Mouse (Mus musculus): Measurements from ENCODE around the gene Tctex1d4. TPM values are rescaled to one million over a fixed set of nuclear protein-coding genes. Genes with fewer than 3 reads are reported as not detected.

Tctex1d4 gene
- polyA plus RNA-seq, 1 experiment from 2014 or later: 0.35 TPM

DNA sequence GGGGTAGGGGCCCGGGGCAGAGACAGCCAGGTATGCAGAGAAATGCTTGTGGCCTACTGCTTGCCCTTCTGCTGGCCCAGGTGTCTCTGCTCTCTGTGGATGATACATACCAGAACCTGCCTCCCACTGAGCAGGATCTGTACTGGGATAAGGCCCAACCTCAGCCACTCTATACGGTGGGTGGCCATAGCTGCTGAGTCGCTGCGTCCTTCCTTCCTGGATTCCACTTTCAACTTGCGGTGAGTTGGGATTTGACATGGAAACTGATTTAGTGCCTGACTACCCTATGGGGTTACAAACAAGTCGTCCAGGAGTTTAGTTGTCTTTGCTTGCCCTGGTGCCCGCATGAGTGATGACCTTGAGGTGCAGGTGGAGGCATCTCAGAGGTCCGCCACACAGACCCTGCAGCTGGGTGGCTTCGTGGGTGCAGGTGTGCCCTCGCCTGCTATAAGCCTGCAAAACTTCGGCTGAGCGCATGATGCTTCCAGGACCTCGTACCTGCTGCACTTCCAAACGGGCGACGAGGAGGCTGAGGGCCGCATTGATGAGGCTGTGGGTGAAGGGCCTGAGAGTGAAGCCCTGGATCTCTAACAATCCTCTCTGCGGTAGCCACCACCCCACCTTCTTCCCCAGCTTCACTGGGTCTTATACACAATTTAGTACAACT is 21.6 kb downstream of the Tctex1d4 start:
- Histone ChIP-seq H3K9ac (replicated peaks; ENCODE audit: low read depth, low read length) (no peak overlapping the region), H3K9me3 (ENCODE audit: control insufficient read depth, low read length) (no peaks in the 10 kb centered on the region), H3K27me3 (replicated peaks; ENCODE audit: control insufficient read depth, insufficient read depth, low read length) (no peaks in the 10 kb centered on the region), H3K4me3 (replicated peaks; ENCODE audit: low read length) (no peak overlapping the region), H3K4me2 (ENCODE audit: low read length) (no peak overlapping the region), H3K27ac (ENCODE audit: low read length) (no peak overlapping the region), H3K4me1 (replicated peaks; ENCODE audit: control insufficient read depth, insufficient read depth, low read length) (no peaks in the 10 kb centered on the region), H3K36me3 (ENCODE audit: control insufficient read depth, insufficient read depth) (peaks cover 26% of the 10 kb centered on the region)
- WGBS: 87% methylated on average over 18 of the region's 18 CpGs
- ATAC-seq: no peak; the same call in 1 of the 2 replicates

- ATAC-seq: peak; percentile 24; the same call in 1 of the 2 replicates
- Histone ChIP-seq H3K4me3 (replicated peaks; ENCODE audit: low read length) (no peak overlapping the region), H3K27ac (ENCODE audit: low read length) (no peak overlapping the region), H3K4me2 (ENCODE audit: low read length) (no peak overlapping the region), H3K36me3 (ENCODE audit: control insufficient read depth, insufficient read depth) (peaks cover 32% of the 10 kb centered on the region), H3K4me1 (replicated peaks; ENCODE audit: control insufficient read depth, insufficient read depth, low read length) (no peaks in the 10 kb centered on the region), H3K9ac (replicated peaks; ENCODE audit: low read depth, low read length) (no peak overlapping the region), H3K27me3 (replicated peaks; ENCODE audit: control insufficient read depth, insufficient read depth, low read length) (no peaks in the 10 kb centered on the region), H3K9me3 (ENCODE audit: control insufficient read depth, low read length) (no peaks in the 10 kb centered on the region)
- WGBS: 66% methylated on average over 24 of the region's 24 CpGs
Observed at GRCm38 (mm10) chr4:117148815-117149214, 22.2 kb downstream of the Tctex1d4 start.

- Histone ChIP-seq H3K4me2 (ENCODE audit: low read length) (no peak overlapping the region), H3K9ac (replicated peaks; ENCODE audit: low read depth, low read length) (no peak overlapping the region), H3K27ac (ENCODE audit: low read length) (no peak overlapping the region), H3K27me3 (replicated peaks; ENCODE audit: control insufficient read depth, insufficient read depth, low read length) (no peaks in the 10 kb centered on the region), H3K9me3 (ENCODE audit: control insufficient read depth, low read length) (no peaks in the 10 kb centered on the region), H3K4me1 (replicated peaks; ENCODE audit: control insufficient read depth, insufficient read depth, low read length) (peaks cover 5% of the 10 kb centered on the region; the same call in 1 of the 2 replicates), H3K4me3 (replicated peaks; ENCODE audit: low read length) (no peak overlapping the region), H3K36me3 (ENCODE audit: control insufficient read depth, insufficient read depth) (peaks cover 35% of the 10 kb centered on the region)
- ATAC-seq: no peak
- WGBS: 83% methylated on average over 6 of the region's 6 CpGs
Observed at GRCm38 (mm10) chr4:117149291-117150211, 23.0 kb downstream of the Tctex1d4 start.

DNA sequence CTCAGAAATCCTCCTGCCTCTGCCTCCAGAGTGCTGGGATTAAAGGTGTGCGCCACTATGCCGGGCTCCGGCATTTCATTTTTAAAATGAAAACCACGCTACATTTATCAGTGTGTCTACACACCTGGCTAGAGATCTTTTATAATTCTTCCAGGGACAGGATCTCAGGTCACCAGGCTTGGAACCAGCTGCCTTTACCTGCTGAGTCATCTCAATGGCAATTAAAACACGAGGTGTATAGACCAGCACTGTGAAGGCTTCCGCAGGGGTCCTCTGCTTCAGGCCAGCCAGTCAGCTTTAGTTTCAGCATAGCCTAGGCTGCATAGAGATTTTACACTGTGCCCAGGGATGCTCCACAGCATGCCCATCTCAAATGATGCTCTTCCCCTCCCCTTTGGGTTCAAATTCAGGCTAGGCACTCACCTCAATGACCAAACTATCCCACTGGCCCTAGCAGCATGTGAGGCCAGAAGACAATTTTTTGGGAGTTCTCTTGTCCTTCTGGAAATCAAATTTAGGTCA is 23.7 kb downstream of the Tctex1d4 start:
- WGBS: 88% methylated on average over 6 of the region's 6 CpGs
- H3K4me1 ChIP-seq (replicated peaks; ENCODE audit: control insufficient read depth, insufficient read depth, low read length): peaks cover 11% of the 10 kb centered on the region; the same call in 1 of the 2 replicates
- H3K9me3 ChIP-seq (ENCODE audit: control insufficient read depth, low read length): no peaks in the 10 kb centered on the region
- no peak overlapping the region for H3K4me3 ChIP-seq (replicated peaks; ENCODE audit: low read length)
- no peak overlapping the region for H3K9ac ChIP-seq (replicated peaks; ENCODE audit: low read depth, low read length)
- H3K27ac ChIP-seq (ENCODE audit: low read length): no peak overlapping the region
- ATAC-seq: no peak
- H3K27me3 ChIP-seq (replicated peaks; ENCODE audit: control insufficient read depth, insufficient read depth, low read length): no peaks in the 10 kb centered on the region
- peaks cover 35% of the 10 kb centered on the region for H3K36me3 ChIP-seq (ENCODE audit: control insufficient read depth, insufficient read depth)
- H3K4me2 ChIP-seq (ENCODE audit: low read length): no peak overlapping the region

DNA sequence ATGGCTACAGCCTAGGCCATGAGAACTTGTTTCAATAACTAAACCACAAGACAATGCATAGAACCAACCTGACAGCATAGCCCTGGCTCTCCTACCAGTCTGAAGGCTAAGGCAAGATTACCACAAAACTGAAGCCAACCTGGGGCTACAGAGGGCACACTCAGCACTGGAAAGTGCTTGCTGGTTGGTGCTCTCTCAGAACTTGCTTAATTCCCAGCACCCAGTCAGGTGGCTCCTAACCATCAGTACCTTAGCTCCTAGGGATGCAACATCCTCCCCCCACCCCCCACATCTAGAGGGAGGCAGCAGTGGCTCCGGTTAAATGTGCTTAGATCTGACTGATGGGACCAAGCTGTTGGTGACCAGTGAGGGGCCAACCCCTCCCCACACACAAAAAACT is 24.8 kb downstream of the Tctex1d4 start:
- Histone ChIP-seq H3K4me3 (replicated peaks; ENCODE audit: low read length) (no peak overlapping the region), H3K27ac (ENCODE audit: low read length) (no peak overlapping the region), H3K27me3 (replicated peaks; ENCODE audit: control insufficient read depth, insufficient read depth, low read length) (no peaks in the 10 kb centered on the region), H3K4me2 (ENCODE audit: low read length) (no peak overlapping the region), H3K36me3 (ENCODE audit: control insufficient read depth, insufficient read depth) (peaks cover 35% of the 10 kb centered on the region), H3K4me1 (replicated peaks; ENCODE audit: control insufficient read depth, insufficient read depth, low read length) (peaks cover 11% of the 10 kb centered on the region; the same call in 1 of the 2 replicates), H3K9ac (replicated peaks; ENCODE audit: low read depth, low read length) (no peak overlapping the region), H3K9me3 (ENCODE audit: control insufficient read depth, low read length) (no peaks in the 10 kb centered on the region)
- 76% methylated on average over 1 of the region's 1 CpGs for WGBS
- ATAC-seq: no peak

GRCm38 (mm10) chr4:117152714-117153113 is 26.1 kb downstream of the Tctex1d4 start:
- Histone ChIP-seq H3K9me3 (ENCODE audit: control insufficient read depth, low read length) (no peaks in the 10 kb centered on the region), H3K4me1 (replicated peaks; ENCODE audit: control insufficient read depth, insufficient read depth, low read length) (peaks cover 11% of the 10 kb centered on the region; the same call in 1 of the 2 replicates), H3K4me2 (ENCODE audit: low read length) (no peak overlapping the region), H3K27me3 (replicated peaks; ENCODE audit: control insufficient read depth, insufficient read depth, low read length) (no peaks in the 10 kb centered on the region), H3K36me3 (ENCODE audit: control insufficient read depth, insufficient read depth) (peaks cover 35% of the 10 kb centered on the region), H3K9ac (replicated peaks; ENCODE audit: low read depth, low read length) (no peak overlapping the region), H3K4me3 (replicated peaks; ENCODE audit: low read length) (no peak overlapping the region), H3K27ac (ENCODE audit: low read length) (no peak overlapping the region)
- WGBS: 86% methylated on average over 5 of the region's 5 CpGs
- no peak for ATAC-seq

DNA sequence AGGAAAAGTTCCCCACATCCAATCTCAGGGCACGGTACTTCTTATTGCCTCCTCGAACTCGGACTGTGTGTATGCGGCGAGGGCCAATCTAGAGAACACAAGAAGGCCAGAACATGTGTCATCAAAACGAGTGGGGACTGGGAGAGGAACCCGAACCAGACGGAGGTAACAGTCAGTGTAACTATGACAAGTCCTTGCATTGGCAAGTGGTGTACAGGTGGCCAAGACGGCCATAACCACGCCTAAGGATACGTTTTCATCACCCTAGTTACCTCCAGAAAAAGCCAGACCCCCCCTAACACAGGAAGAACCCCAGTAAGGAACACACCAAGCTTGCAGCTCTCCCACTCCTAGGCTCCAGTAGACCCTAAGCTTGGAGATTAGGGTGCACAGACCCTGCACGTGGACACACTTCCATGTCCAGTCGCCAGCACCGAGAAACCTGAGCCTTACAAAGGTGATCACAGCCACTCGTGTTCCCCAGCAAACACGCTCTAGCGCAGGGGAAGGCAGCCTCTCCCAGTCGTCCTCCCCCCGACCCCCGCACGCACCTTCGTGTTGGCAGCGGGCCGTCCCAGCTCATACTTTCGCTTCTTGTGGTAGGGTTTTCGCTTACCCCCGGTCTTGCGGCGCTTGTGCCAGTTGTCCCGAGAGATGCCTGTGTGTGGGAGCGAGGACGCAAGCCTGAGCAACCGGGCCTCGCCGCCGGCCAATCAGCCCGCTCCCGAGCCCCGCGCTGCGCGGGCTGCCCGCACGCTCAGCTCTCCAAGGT is 28.6 kb downstream of the Tctex1d4 start:
- Histone ChIP-seq H3K9me3 (ENCODE audit: control insufficient read depth, low read length) (no peaks in the 10 kb centered on the region), H3K36me3 (ENCODE audit: control insufficient read depth, insufficient read depth) (peaks cover 34% of the 10 kb centered on the region), H3K27ac (ENCODE audit: low read length) (peak overlapping the region; percentile 89), H3K4me1 (replicated peaks; ENCODE audit: control insufficient read depth, insufficient read depth, low read length) (peaks cover 11% of the 10 kb centered on the region; the same call in 1 of the 2 replicates), H3K9ac (replicated peaks; ENCODE audit: low read depth, low read length) (peak overlapping the region; percentile 86), H3K27me3 (replicated peaks; ENCODE audit: control insufficient read depth, insufficient read depth, low read length) (no peaks in the 10 kb centered on the region), H3K4me3 (replicated peaks; ENCODE audit: low read length) (peak overlapping the region; percentile 72), H3K4me2 (ENCODE audit: low read length) (peak overlapping the region; percentile 81)
- WGBS: 2% methylated on average over 44 of the region's 44 CpGs
- no peak for ATAC-seq

DNA sequence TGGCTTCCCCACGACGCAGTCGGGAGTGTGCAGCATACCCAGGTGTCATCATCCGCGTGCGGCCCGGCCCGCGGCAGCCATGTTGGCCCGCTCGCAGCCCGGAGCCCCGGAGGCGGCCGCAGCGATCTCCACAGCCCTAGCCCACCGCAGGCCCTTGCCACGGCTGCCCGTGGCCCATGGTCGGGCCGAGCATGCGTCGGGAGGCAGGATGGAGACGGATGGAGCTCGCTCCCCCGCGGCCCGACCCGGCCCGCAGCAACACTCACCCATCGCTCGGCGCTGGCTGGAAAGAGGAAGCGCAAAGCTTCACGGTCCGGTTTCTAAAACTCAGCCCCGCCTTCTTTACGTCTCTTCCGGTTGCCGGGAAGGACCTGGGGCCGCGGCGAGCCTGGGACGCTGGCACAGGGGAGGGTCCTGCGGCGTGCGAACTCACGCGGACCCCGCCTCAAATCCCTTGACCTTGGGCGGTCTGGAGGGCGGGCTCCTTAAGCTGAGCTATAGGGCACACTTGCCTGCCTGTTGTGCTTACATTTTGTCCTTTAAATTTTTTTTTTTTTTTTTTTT is 29.3 kb downstream of the Tctex1d4 start, which contains the start of gene Rps8:
Rps8 (minus strand) TSS at position 452 of the 564 bp plus-strand sequence.
- Histone ChIP-seq H3K36me3 (ENCODE audit: control insufficient read depth, insufficient read depth) (peaks cover 28% of the 10 kb centered on the region), H3K9ac (replicated peaks; ENCODE audit: low read depth, low read length) (peak within 1 kb of the TSS; percentile 86), H3K27ac (ENCODE audit: low read length) (peak within 1 kb of the TSS; percentile 89), H3K9me3 (ENCODE audit: control insufficient read depth, low read length) (no peaks in the 10 kb centered on the region), H3K4me3 (replicated peaks; ENCODE audit: low read length) (peak within 1 kb of the TSS; percentile 72), H3K4me1 (replicated peaks; ENCODE audit: control insufficient read depth, insufficient read depth, low read length) (peaks cover 11% of the 10 kb centered on the region; the same call in 1 of the 2 replicates), H3K27me3 (replicated peaks; ENCODE audit: control insufficient read depth, insufficient read depth, low read length) (no peaks in the 10 kb centered on the region), H3K4me2 (ENCODE audit: low read length) (peak within 1 kb of the TSS; percentile 81)
- peak; percentile 95 for ATAC-seq
- WGBS: under 1% methylated on average over 50 of the region's 52 CpGs

All from forebrain, embryonic 16.5 days (tissue).